Comparison of ENCODE assay signal across 23 mouse cellular contexts in genomic region chr4:123021591-123021990, GRCm38 (mm10).
"Had no signal": no experiment of that assay in that cellular context is flagged by ENCODE, and none has a peak within 500 bp of the region (broad histone marks: within the 10 kb centered on the region; RNA-seq: fewer than 3 reads in every experiment).

No protein-coding gene starts in this region.

- ATAC-seq: forebrain, postnatal 0 days; hindbrain, postnatal 0 days; intestine, embryonic 16.5 days had no signal

- H3K4me3 ChIP-seq: heart, adult 2 months; heart, embryonic 13.5 days; heart, embryonic 15.5 days; hindbrain, embryonic 13.5 days; hindbrain, embryonic 15.5 days; limb, embryonic 13.5 days; limb, embryonic 15.5 days had no signal

- H3K4me2 ChIP-seq: heart, embryonic 11.5 days; heart, embryonic 13.5 days; heart, embryonic 15.5 days; hindbrain, embryonic 13.5 days; hindbrain, embryonic 15.5 days; limb, embryonic 13.5 days; limb, embryonic 15.5 days; liver, embryonic 11.5 days had no signal

- H3K27me3 ChIP-seq: heart, embryonic 13.5 days; heart, embryonic 15.5 days; hindbrain, embryonic 13.5 days; hindbrain, embryonic 15.5 days; limb, embryonic 13.5 days; limb, embryonic 15.5 days had no signal

- H3K27ac ChIP-seq: heart, adult 2 months; heart, embryonic 13.5 days; heart, embryonic 15.5 days; hindbrain, embryonic 13.5 days; hindbrain, embryonic 15.5 days; hindbrain, postnatal 0 days; kidney, postnatal 0 days; limb, embryonic 13.5 days; limb, embryonic 15.5 days; liver, embryonic 14.5 days had no signal

- H3K9me3 ChIP-seq: heart, embryonic 13.5 days; heart, embryonic 15.5 days; hindbrain, embryonic 13.5 days; hindbrain, embryonic 15.5 days; limb, embryonic 13.5 days; limb, embryonic 15.5 days had no signal

- H3K36me3 ChIP-seq: hindbrain, embryonic 15.5 days had no signal

- H3K9ac ChIP-seq: forebrain, postnatal 0 days; heart, embryonic 13.5 days; heart, embryonic 15.5 days; hindbrain, embryonic 13.5 days; hindbrain, embryonic 15.5 days; limb, embryonic 13.5 days; limb, embryonic 15.5 days; liver, embryonic 14.5 days had no signal

- DNase-seq: forebrain, postnatal 0 days; gastrocnemius, postnatal 14 days; gastrocnemius, postnatal 36 days; heart, adult 11 months; heart, adult 2 months; heart, postnatal 14 days; heart, postnatal 36 days; layer of hippocampus, adult 9-11 months; layer of hippocampus, postnatal 36 days; left cerebral cortex, postnatal 4 days; lung, adult 18-20 months had no signal
